Mouse (Mus musculus): ENCODE results near the gene Sema4a.
"Not testable (repeated sequence)": the region's sequence is repeated elsewhere in the genome, so short reads cannot be mapped to it uniquely, and the experiment has no call there.

Gene Sema4a

GRCm38 (mm10) chr3:88455588-88456264 lies 5.3 kb downstream of the Sema4a start:
- no peak for DNase-seq

GRCm38 (mm10) chr3:88454762-88455587 lies 6.0 kb downstream of the Sema4a start:
- peak; percentile 96 for DNase-seq

DNA sequence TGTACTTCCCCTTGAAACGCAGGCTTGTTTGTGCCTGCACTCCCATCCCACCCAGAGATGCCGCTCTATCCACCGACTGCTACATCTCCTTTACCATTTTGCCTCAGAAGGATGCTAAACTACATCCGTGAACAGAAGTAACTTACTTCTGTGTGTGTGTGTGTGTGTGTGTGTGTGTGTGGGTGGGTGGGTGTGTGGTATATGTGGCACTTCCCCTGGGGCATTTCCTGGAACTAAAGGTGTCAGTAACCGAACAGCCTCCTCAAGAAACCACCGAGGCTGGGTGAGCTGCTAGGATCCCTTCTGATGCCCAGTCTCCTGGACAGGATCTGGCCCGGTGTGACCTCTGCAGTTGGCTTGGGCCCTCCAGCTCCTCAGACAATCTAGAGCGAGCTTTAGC lies 7.0 kb downstream of the Sema4a start:
- DNase-seq, result no peak

GRCm38 (mm10) chr3:88453369-88453768 lies 7.6 kb downstream of the Sema4a start:
- DNase-seq, result no peak

DNA sequence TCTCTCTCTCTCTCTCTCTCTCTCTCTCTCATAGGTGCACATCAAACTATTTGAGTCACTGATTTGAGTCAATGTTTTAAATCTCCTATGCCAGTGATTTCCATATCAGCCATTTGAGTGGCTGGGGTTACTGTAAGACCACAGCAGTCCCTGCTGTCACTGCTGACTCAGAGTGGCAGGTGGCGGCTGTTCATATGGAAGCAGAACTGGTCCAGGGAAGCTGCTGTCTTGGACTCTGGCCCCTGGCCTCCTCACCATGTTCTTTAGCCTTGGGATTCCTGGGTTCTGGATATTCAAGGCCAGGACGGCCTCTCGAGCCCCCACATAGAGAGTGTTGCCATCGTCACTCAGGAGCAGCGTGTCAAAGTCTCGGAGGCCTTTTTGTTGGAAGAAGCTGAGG lies 8.3 kb downstream of the Sema4a start:
- DNase-seq, result no peak

- DNase-seq, result no peak
Measured at GRCm38 (mm10) chr3:88452246-88452645, 8.7 kb downstream of the Sema4a start.

GRCm38 (mm10) chr3:88450379-88451131 lies 10.4 kb downstream of the Sema4a start:
- DNase-seq, result peak; percentile 90

- peak; percentile 97 for DNase-seq
Measured at GRCm38 (mm10) chr3:88449395-88450023, 11.5 kb downstream of the Sema4a start.

DNA sequence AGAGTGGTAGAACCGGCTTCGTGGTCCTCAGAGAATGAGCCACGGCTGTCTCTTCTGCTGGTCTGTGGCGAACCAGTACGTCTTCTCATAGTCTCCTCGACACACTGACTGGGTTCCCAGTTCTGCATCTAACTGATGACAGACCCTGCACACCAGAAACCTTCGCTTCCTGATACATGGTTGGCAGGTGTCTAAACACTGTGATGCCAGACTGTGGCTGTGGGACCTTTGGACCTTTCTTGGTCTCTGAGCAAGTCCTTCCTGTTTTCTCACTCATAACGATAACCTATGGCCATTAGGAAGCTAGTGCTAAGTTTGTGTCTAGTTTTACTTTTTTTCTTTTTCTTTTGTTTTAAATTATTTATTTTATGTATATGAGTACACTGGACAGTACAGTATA lies 12.5 kb downstream of the Sema4a start:
- DNase-seq, result no peak

GRCm38 (mm10) chr3:88447676-88448183 lies 13.3 kb downstream of the Sema4a start:
- DNase-seq, result no peak

DNA sequence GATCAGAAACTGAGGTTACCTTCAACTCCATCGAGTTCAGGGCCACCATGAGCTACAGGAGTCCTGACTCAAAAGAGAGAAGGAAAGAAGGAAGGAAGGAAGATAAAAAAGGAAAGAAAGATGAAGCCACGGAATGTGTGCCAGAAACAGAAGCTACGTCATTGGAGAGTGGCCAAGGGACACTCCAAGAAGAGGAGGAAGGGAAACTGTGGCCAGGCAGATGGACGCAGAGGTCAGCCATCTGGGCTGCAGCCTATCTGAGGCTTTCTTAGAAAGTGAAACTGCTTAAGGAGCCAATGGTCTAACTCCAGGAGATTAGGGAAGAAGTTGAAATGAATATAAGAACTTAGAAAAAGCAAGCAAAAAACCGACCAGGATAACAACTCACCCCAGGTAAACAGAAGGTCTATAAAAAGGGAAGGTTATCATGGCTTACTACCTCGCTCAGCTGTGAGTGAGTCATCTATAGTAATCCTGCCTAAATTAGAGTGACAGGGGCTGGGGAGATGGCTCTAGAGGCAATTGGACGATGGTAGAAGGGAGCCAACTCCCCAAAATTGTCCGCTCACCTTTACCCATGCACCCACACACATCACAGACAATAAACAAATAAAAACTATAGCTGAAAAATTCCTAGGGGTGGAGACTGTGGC lies 14.4 kb downstream of the Sema4a start:
- DNase-seq, result peak; percentile 95

GRCm38 (mm10) chr3:88442888-88443287 lies 18.1 kb downstream of the Sema4a start:
- DNase-seq, result no peak

- no peak for DNase-seq
Measured at GRCm38 (mm10) chr3:88442488-88442887, 18.5 kb downstream of the Sema4a start.

- peak; percentile 93 for DNase-seq
Measured at GRCm38 (mm10) chr3:88440500-88441381, 20.2 kb downstream of the Sema4a start.

- DNase-seq, result no peak
Measured at GRCm38 (mm10) chr3:88439582-88439981, 21.4 kb downstream of the Sema4a start.

- no peak for DNase-seq
Measured at GRCm38 (mm10) chr3:88437454-88437853, 23.5 kb downstream of the Sema4a start.

DNA sequence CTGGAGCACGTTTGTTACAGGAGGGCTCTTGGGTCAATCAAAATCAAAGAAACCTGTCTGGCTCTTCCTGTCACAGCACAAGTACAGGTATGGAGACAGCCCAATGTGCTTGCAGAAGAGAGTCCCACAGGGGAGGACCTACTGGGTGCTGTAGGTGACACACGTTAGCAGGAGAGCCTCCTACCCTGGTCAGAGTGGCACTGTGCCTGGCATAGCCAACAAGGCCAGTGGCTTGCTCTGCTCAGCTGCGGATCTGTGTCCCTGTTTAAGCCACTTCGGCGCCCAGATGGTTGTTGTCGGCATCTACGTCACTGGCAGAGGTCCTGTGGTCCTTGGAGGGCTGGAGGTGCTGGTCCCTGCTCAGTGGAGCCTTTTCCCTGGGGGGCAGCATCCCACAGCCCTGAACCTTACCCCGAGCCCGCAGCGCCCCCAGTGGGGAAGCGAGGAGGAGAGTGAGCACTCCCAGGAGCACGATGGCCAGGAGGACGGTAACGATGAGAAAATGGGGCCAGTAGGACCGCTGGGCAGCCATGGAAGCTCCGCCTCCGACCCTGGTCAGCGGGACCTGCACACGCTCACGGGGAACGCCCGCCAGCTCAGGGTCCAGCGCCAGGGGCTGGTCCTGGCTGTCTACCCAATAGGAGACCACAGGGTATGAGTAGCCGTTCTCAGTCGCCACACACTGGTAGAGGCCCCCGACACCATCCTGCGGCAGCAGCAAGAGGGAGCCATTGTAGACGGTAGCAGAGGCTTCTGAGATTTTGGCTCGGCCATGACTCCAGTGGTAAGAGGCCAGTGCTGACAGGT lies 24.4 kb downstream of the Sema4a start:
- peak; percentile 95 for DNase-seq

DNA sequence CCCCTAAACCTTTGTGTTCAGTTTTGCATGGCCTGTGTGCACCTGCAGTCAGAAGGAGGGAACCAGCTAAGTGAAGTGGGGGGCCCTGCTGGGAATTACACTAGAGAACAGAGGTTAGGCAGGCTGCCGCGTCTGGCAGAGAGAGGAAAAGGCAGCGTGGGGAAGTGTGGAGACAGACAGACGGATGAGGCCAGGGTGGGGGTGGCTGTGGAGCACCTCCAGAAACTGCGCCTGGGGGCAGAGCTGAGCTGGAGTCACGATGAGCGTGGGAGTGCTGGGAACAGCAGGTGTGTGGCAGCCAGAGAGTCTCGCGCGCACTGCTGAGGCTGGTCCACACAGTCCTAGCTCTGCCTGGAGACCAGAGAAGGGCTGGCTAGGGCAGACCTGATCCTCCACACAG lies 25.5 kb downstream of the Sema4a start:
- no peak for DNase-seq

DNA sequence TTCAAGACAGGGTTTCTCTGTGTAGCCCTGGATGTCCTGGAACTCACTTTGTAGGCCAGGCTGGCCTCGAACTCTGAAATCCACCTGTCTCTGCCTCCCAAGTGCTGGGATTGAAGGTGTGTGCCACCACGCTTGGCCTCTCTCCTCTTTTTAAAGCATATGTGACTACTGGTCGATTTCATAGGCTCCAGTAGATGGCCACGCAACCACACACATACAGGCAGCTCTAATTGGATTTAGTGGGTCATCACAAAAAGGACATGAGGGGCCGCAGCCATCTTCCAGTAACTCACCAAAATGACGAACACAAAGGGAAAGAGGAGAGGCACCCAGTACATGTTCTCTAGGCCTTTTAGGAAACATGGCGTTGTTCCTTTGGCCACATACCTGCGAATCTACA lies 32.3 kb downstream of the Sema4a start:
- DNase-seq, result not testable (repeated sequence)

DNA sequence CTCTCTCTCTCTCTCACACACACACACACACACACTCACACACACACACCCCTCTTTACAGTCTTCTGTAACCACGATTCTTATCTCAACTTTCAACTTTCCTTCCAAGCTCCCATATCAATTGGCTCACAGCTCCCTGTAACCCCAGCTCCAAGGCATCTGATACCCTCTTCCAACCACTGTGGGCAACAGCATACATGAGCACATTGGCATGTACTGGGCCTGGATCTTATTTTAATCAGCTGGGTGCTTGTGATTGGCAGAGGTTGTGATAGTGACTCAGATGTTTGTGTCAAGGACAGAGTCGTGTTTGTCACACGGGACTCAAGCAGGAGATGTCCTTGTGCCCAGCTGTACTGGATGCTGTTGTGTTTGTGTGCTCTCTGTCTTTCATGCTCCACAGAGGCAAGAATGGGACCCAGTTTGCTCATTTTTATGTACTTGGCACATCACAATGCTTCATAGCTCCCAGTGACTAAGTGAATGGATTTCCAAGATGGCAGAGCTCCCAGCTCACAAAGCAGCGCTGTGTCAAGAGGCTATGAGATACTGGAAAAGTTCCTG lies 33.6 kb downstream of the Sema4a start:
- DNase-seq, result peak; percentile 88

Data from heart, adult 11 months (tissue).